Mouse (Mus musculus) splenic B cell, adult 2 months (primary cell): Measurements from ENCODE around the gene Fam162a.
A peak's percentile ranks its signal among the peaks of the same experiment; 100 is the strongest.
"Not testable (repeated sequence)": the region's sequence is repeated elsewhere in the genome, so short reads cannot be mapped to it uniquely, and the experiment has no call there.

ENCODE experiments used
- DNase-seq: peaks from one replicate; pipeline ENCODE4 v3.0.0-alpha.2; 2011; ENCODE audit warnings: low read depth, low spot score
- H3K27me3 ChIP-seq: 2 replicates; pipeline ENCODE4 v1.6.1; 2012; ENCODE audit warnings: mild to moderate bottlenecking, low read length, moderate library complexity, mixed read lengths; ENCODE audit not compliant: control insufficient read depth, poor library complexity, insufficient read depth, severe bottlenecking
- H3K36me3 ChIP-seq: 2 replicates; pipeline ENCODE4 v1.6.1; 2012; ENCODE audit warnings: mild to moderate bottlenecking, low read length, moderate library complexity, mixed read lengths; ENCODE audit not compliant: control insufficient read depth, poor library complexity, insufficient read depth, severe bottlenecking

The Fam162a gene

DNA sequence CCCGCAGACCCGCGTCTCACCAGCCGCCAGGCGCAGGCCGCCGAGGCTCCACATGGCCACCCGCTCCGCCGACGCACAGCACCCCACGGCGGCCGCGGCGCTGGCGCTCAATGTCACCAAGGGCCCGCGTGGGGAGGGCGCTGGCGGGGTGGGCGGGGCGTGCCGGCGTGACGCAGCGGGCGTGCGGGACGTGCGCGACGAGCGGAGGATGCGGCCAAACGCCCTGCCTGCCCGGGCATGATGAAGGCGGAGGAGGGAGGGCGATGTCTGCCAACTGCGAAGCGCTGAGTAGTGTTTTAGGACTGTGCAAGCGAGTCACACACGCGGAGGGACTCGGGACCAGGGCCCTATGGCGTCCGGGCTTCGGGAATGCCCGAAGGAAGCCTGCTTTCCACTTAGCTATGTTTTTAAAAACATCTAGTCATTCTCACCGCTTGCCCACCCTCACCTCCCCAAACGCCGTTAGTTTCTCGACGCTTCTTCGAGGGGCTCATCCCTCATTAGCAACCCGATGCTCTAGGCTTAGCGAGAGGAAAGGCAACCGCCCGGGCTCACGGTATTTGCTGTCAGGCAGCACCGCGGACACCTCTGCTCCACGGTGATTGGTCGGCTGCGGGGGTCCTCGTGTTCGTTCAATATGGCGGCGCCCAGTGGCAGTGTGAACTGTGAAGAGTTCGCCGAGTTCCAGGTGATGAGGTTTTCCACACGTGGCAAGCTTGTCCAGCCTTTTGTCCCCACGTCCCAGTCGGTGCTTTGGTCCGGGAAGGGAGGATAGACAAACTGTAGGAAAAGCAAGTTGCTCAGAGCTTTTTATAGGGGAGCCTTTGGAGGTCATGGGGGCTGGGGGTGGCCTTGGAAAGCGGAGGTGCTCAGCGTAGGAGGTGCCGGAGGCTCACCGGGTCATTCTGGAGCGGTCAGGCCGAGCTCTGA, at the start of gene Fam162a, which contains the start of gene Ccdc58:
TSS of gene Fam162a (minus strand) at position 145 of the 930 bp plus-strand sequence.
TSS of gene Ccdc58 (plus strand) at position 236 of the 930 bp plus-strand sequence.
- peak; percentile 94 for DNase-seq
- no peaks in the 10 kb centered on the region; the same call in 1 of the 2 replicates for H3K27me3 ChIP-seq
- no peaks in the 10 kb centered on the region for H3K36me3 ChIP-seq

DNA sequence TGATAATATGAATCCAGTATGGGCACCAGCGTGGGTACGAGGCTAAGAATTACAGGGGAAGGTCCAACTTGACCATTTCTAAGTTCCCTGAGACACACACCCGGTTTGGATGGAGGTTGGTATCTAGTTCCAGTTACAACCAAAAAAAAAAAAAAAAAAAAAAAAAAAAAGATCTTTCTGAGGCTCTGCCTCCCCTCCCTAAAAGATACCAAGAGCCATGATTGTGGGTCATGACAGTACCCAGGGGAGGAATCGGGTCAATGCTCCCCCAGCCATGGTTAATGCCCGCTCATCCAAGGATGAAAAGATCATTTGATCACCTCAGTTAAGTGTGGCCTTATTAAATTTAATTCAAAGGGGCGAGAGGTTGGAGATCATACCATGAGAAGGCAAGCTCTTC, 44.4 kb upstream of the Fam162a start:
- H3K36me3 ChIP-seq, DNase-seq, H3K27me3 ChIP-seq: not testable (repeated sequence)

DNA sequence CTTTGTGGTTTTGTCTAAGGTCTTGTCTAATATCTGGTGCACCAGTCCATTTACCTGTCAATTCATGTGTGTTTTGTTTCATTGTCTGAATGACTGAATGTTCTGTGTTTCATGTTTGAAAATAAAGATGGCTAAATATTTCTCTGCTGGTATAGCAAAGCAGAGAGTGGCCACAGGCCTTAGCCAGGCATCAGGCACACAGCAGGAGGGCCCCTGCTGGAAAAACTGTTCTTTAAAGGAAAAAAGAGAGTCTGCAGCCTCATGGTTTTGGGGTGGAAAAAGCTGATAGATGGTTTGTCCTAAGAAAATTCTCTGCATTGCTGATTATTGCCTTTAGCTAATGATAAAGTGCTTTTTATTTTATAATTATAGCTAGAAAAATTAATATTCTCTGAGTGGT, 40.1 kb upstream of the Fam162a start:
- H3K36me3 ChIP-seq, DNase-seq, H3K27me3 ChIP-seq: not testable (repeated sequence)

- DNase-seq, result no peak
- Histone ChIP-seq H3K27me3 (no peaks in the 10 kb centered on the region), H3K36me3 (no peaks in the 10 kb centered on the region)
Observed at GRCm38 (mm10) chr16:36102211-36102610, 30.8 kb upstream of the Fam162a start.

GRCm38 (mm10) chr16:36101526-36101925, 30.1 kb upstream of the Fam162a start:
- H3K36me3 ChIP-seq, result no peaks in the 10 kb centered on the region
- no peaks in the 10 kb centered on the region for H3K27me3 ChIP-seq
- no peak for DNase-seq

DNA sequence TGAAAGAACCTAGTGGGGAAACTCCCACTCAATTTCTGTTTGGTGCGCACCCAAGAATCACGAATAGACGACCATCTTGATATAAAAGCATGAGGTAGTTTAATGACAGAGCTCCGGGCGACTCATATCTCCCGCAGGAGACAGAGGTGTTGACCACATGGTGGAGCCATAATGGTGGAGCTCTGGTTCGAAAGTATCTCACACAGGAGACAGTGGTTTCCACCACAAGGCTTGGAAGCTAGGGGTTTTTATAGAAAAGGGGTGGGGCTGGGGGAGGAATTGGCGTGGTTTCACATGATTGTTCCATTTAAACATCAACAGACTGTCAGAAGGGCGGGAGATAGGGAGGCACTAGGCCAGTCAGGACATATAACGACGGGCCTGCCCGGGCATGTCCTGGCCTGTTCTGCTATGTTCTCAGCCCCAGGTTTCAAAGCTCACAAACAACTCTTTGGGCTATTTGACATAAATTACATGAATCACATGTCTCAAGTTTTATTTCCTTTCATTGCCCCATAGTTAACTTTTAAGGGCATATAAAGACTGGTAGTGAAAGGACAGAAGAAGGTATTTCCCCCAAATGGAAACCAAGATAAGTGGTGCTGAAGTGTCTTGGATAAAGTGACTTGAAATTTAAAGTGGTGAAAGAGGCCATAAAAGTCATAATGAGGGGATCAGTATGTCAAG, 26.6 kb upstream of the Fam162a start:
- H3K27me3 ChIP-seq, DNase-seq, H3K36me3 ChIP-seq: not testable (repeated sequence)

DNA sequence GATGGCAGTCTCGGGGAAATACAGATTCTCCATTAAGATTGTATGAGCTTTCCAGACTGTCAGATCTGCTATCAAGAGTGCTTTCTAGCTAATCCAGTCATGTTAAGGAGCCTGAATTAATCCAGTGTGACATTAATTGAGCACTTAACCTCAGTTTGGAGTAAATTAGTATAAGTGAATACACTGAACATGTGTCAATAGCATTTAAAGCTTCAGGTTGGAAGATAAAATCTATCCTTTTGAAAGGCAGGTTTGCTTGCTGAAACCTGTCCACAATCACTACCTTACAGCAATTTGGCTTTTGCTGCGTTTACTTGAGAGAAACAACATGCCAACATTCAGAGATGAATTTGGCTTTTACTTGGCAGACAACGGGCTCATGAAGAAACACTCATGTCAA, 22.7 kb upstream of the Fam162a start:
- Histone ChIP-seq H3K36me3 (peaks cover 1% of the 10 kb centered on the region; the same call in 1 of the 2 replicates), H3K27me3 (no peaks in the 10 kb centered on the region)
- no peak for DNase-seq

DNA sequence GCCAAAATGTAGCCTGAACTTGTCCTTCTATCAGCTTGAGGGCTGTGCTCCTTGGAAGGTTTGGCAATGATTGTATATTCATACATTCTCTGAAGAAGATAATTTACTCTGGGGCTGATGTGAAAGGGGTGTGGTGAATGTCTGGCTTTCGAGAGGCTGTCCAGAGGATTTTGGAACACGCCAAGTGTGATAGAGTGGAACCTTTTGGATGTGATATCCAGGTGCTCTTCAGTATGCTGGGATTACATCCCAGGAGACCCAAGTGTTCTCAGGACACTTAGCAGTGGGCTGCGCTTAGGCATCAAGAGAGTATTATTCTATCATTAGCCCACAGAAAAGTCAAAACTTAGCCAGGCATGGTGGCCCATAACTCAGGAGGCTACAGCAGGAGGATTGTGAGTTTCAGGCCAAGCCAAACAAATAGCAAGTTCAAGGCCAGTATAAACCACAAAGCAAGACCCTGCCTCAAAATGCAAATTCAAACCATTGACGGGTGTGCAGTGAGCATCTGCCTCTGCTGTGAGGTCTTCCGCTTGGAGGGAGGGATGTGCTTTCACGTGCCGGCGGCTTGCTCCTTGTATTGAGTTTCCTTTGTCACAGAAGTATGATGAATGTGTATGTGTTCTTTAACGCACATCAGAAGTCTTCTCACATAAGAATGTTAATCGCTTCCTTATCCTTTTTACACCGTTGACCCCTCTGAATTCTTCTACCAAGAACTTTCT, 19.6 kb upstream of the Fam162a start:
- H3K27me3 ChIP-seq, result no peaks in the 10 kb centered on the region
- no peak for DNase-seq

GRCm38 (mm10) chr16:36089850-36090616, 18.6 kb upstream of the Fam162a start:
- Histone ChIP-seq H3K36me3 (peaks cover 5% of the 10 kb centered on the region; the same call in 1 of the 2 replicates), H3K27me3 (no peaks in the 10 kb centered on the region)
- DNase-seq, result no peak

More for the DNA sequence above, 19.6 kb upstream of the Fam162a start:
- peaks cover 3% of the 10 kb centered on the region; the same call in 1 of the 2 replicates for H3K36me3 ChIP-seq

GRCm38 (mm10) chr16:36089065-36089464, 17.7 kb upstream of the Fam162a start:
- H3K27me3 ChIP-seq, result no peaks in the 10 kb centered on the region
- H3K36me3 ChIP-seq, result peaks cover 5% of the 10 kb centered on the region; the same call in 1 of the 2 replicates
- DNase-seq, result no peak

- no peak for DNase-seq
- peaks cover 7% of the 10 kb centered on the region; the same call in 1 of the 2 replicates for H3K36me3 ChIP-seq
- H3K27me3 ChIP-seq, result no peaks in the 10 kb centered on the region
Observed at GRCm38 (mm10) chr16:36087846-36088245, 16.5 kb upstream of the Fam162a start.

DNA sequence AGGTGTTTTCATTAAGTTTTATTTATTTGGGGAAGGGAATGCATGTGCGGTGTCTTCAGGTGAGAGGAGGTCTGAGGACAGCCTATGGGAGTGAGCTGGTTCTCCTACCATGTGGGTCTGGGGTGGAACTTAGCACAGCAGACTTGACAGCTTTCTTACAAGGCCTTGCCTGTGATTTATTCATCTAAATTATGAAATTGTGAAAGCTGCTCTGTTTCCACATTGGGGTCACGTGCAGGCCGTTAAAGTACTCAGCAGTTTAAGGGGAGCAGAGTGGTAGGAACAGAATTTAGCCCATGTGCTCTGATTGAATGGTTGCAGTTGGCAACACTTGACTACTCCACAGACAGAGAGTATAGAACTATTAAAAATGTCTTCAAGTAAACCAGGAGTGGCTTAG, 8.5 kb upstream of the Fam162a start:
- H3K36me3 ChIP-seq, result peaks cover 2% of the 10 kb centered on the region; the same call in 1 of the 2 replicates
- DNase-seq, result no peak
- no peaks in the 10 kb centered on the region for H3K27me3 ChIP-seq

- DNase-seq, result no peak
- Histone ChIP-seq H3K36me3 (no peaks in the 10 kb centered on the region), H3K27me3 (no peaks in the 10 kb centered on the region; the same call in 1 of the 2 replicates)
Observed at GRCm38 (mm10) chr16:36074772-36075171, 3.4 kb upstream of the Fam162a start.
